Mouse (Mus musculus) cerebellum, postnatal 4 days (tissue): ENCODE results near the gene Timp2.
"Not testable (repeated sequence)": the region's sequence is repeated elsewhere in the genome, so short reads cannot be mapped to it uniquely, and the experiment has no call there.

ENCODE experiments used
- DNase-seq, 2 experiments: peaks; one replicate each; pipeline ENCODE4 v3.0.0; 2022; ENCODE audit warnings: low spot score in 2 of 2, mixed read lengths in 1 of 2

Timp2 gene

DNA sequence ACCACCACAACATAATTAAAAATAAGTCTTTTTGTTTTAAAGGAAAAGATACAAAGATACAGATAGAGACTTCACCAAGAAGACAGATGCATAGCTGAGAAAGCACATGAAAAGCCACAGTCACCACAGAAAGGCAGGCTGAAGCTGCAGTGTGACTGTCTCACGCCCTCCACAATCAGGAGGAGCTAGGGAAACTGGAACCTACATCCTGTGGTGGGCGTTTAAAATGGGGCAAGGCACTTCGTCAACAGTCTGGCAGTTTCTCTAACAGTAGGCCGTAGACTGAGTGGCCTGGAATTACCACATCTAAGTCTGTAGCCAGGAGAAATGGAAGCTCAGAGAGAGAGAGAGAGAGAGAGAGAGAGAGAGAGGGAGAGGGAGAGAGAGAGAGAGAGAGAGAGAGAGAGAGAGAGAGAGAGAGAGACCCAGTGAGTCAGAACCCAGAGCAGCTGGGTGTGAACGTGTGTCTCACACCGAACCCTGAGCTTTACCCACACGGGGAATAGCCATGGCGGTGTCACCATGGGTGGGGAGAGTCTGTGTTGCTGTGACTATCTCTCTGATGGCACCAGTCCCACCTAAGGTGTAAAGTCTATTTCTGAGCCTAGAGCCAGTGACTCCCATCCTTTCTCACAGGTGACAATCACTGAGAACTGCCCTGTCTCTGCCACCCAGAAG is 17.9 kb downstream of the Timp2 start:
- DNase-seq, result no peak

DNA sequence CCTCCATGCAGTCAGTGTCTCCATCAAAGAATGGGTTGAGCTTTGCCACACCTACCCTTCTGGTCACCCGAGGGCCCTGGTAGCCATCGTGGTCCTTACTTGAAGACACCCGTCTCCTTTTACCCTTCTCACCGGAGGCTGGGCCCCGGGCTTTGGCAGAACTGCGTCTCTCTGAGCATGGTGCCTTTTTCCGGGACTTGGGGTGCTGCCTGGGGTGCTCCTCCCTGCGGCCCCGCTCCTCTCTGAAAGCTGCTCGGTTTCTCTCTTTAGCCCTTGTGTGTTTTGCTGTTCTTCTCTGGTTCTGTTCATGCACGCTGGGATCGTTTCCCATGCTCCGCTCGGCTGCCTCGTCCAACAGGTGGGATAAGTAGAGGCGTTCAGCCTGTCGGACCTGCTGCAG is 22.1 kb downstream of the Timp2 start:
- no peak for DNase-seq

DNA sequence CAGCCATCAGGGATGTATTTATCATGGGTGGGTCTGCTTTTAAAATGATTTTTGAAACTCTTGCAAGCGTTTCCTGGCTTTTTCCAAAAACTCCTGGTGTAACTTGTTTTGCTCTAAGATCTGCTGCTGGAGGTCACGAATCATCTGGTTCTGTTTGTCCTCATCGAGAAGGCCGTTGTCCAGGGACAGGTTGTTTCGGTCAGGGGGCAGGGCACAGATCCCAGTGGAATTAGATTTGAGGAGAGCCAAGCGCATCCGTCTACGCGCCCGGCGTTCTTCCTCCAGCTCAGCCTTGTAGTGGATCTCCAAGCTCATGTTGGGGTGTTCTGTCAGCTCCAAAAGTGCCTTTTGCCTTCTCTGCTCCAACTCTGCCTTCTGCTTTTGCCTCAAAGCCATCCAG is 23.2 kb downstream of the Timp2 start:
- DNase-seq, result no peak

DNA sequence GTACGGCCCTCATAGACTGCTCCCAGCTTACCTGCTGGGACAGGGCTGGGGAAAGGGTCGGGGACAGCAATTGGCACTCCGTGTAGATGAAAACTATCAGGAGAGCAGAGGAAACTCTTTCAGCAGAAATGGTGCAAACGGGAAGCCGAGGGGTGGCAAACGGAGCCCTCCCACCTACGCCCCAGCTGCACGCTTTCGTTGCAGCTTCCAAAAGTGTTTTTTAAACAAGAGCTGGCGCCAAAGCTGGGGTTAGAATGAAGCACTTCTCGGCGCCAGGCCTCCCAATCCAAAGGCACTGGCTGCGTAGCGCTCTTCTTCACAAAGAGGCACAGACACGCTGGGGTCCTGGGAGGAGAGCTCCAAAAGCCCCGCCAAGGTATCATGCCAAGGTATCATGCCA is 24.8 kb downstream of the Timp2 start:
- DNase-seq, result no peak

- no peak for DNase-seq
Observed at GRCm38 (mm10) chr11:118330361-118330760, 25.2 kb downstream of the Timp2 start.

- DNase-seq, result no peak
Observed at GRCm38 (mm10) chr11:118328947-118329346, 26.6 kb downstream of the Timp2 start.

DNA sequence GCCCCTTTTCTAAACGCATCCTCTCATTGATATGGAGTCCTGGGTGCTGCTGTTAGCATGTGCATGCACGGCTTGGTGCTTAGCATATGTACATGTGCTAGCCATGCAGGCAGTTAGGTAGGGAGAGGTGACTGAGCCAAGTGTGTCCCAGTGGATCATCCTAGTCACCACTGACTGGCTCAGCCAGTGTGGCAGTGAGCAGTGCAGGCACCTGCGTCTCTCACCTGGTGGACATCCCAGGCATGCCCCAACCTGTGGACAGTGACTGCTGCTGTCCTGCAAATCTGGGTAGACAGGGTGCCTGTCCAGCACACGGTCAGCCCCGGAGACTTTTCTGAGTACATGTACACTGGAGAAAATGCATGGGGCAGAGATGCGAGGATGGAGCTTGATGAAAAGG is 27.0 kb downstream of the Timp2 start:
- DNase-seq, result no peak

- DNase-seq, result peak; percentile 46 to 87
Observed at GRCm38 (mm10) chr11:118326991-118327971, 28.3 kb downstream of the Timp2 start.

DNA sequence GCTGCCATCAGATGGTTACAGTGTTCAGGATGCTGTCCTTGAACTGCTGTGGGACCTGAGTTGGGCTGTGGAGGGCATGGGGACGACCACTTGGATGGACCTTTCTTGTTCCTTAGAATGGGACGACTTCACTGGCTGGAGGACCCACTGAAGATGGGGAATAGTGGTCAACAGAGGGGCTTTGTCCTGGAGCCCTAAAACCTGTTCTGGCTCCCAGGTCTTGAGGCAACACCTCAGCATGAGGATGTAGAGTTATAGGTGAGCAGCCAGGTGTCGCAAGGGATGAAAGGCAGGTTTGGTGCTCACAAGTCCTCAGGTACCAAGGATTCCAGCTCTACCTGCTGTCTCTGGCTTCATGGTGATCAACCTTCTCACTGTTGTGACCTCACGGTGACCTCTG is 29.0 kb downstream of the Timp2 start:
- DNase-seq, result no peak

DNA sequence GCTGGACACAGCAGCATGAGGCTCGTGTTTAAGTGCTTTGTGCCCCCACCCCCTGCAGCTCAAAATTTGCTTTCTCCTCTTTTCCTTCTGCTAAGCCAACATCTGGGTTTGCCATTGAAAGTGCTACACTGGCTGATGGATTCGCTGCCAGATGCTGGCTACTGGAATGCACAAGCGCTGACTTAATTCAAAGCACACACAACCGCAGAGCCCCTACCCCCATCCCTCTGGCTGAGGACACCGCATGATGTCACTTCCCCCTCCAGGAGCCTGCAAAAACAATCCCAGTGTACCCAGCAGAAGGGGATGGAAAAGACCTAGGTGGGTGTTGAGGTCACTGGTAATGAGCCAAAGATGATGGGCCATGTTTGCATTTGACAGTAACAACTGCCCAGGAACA is 31.0 kb downstream of the Timp2 start:
- no peak for DNase-seq

DNA sequence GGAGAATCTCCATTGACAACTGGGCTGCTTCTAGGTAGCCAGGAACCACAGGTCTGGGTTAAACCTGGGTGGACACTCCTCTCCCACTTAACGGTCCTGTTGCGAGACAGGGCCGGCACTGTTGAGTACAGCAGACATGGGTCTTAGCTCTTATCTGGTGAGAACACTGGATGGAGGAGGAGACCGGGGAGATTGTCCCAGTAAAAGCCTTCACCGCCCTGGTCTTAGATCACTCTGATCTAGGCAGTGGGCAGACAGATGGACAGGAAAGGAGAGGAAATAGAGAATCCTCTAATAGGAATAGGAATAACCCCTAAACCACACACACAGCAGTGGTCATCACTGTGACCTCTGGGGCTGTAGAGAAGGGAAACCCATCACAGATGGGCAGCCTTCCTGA is 31.6 kb downstream of the Timp2 start:
- no peak for DNase-seq

- DNase-seq, result no peak
Observed at GRCm38 (mm10) chr11:118322647-118323046, 32.9 kb downstream of the Timp2 start.

DNA sequence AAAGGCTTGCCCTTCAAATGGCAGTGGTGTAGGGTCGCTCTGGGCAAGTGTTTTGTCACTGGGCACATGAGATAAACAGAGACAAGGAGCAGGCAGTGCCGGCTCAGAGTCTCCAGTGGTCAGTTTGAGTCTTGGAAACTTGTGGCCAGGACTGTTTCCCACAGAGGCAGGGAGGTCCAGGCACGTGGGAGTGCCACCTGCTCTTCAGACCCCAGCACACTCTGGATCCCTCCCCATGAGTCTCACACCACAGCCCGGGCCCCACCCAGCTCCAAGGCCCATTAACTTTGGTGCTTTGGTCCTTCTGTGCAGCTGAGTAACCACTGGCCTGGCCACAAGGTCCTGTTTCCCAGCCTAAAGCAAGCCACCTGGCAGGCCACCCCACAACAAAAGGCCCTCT is 33.6 kb downstream of the Timp2 start:
- DNase-seq, result no peak

GRCm38 (mm10) chr11:118321500-118321899 is 34.0 kb downstream of the Timp2 start:
- DNase-seq, result no peak

GRCm38 (mm10) chr11:118318678-118319077 is 36.9 kb downstream of the Timp2 start:
- DNase-seq, result peak in 1 of 2 experiments; percentile 52

GRCm38 (mm10) chr11:118317129-118317528 is 38.4 kb downstream of the Timp2 start:
- peak in 1 of 2 experiments; percentile 53 for DNase-seq

DNA sequence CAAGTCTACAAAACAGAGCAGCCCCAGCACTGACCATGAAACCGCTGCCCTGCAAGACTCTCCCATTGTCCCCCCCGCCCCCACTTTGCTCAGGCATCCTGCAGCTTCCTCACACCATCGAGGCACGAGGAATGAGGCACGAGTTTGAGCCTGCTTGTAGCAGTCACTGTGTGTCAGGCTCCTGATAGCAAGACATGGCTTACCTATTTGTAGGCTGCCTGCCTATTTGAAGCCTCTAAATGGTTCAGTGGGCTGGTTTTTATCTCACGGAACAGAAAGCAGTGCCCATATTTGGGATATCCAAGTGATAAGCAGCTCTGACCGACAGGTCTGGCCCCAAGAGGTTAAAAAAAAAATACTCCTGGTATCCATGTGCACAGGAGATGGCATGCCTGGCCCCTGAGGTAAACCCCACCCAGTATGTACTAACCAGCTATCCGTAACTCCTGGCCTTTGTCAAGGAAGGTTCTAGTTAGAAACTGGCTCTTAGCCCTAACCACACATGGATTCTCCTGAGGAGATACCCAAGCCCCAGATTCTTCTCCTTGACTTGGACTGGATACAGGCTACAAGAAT is 39.2 kb downstream of the Timp2 start:
- DNase-seq, result no peak

GRCm38 (mm10) chr11:118312132-118312723 is 43.3 kb downstream of the Timp2 start:
- no peak for DNase-seq

DNA sequence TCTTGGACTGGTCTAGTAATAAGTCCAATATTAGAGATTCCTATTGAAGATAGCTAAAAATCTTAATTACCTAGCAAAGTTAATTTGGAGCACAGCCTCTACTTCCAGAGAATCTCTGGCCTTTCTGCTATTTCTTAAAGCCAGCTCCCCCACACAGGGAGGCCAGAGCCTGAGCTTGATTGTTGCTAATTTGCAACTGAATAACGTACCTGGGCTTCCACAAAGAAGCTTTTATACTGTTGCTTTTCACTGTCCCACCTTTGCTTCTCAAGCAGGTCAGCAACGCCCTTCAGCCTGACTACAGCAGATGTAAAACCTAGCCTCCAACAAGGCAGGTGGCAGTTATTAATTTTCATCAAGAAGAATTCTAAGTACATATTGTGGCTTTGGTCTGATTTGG is 47.6 kb downstream of the Timp2 start:
- not testable (repeated sequence) for DNase-seq

- not testable (repeated sequence) for DNase-seq
Observed at GRCm38 (mm10) chr11:118303959-118304358, 51.6 kb downstream of the Timp2 start.

DNA sequence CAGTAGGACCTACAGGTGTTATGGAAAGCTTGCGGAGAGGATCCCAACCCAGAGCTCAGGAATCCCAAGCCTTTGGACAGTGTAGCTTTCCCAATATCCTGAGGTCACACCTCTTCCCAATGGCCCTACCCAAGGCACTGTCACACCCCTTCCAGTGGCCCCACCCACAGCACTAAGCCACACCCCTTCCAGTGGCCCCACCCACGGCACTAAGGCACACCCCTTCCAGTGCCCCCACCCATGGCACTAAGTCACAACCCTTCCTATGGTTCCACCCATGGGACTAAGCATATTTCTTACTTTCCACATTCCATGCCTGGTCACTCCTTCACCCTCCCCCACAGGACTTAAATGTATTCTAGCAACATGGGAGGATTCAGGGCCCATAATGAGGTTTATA is 56.7 kb downstream of the Timp2 start:
- no peak for DNase-seq

DNA sequence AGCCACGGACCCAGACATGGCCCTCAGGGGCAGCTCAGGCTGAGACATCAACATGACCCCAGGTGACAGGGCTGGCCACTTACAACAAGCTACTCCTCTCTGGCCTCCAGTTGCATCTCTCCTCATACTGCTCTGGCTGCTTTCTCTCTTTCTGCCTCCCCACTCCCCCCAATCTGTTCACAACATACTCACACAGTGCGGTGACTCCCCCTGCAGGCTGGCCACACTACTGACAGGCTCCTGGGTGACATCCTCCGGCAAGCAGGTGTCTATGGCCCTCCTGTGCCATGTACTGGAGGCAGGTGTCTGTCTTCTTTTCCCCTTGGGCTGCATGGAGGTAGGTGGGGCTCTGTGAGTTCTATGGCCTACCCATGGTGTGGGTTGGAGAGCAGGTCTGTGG is 57.6 kb downstream of the Timp2 start:
- DNase-seq, result no peak
